8 mouse cellular contexts compared by ENCODE assay signal in genomic region chr19:46572951-46573937, GRCm38 (mm10). TPM values are rescaled to one million over a fixed set of nuclear protein-coding genes. Genes with fewer than 3 reads are reported as not detected.
DNase-seq lines count a peak whose midpoint lies in the region; ATAC-seq and TF ChIP-seq lines count a peak whose summit lies in the region.

Arl3 (minus strand) TSS chr19:46573198.
Sfxn2 (plus strand) TSS chr19:46573365.

- H3K27ac ChIP-seq in CH12.LX (ENCODE audit: insufficient read depth, low read depth) = no peak within 1 kb of the TSS
- H3K27ac ChIP-seq in forebrain, embryonic 11.5 days (ENCODE audit: low read depth, low read length) = peak within 1 kb of the TSS; percentile 70
- H3K27ac ChIP-seq in heart, embryonic 16.5 days (ENCODE audit: low read length) = peak within 1 kb of the TSS; percentile 79
- peak within 1 kb of the TSS; percentile 83 for H3K27ac ChIP-seq in liver, embryonic 15.5 days (replicated peaks)
- peak within 1 kb of the TSS; percentile 46; the same call in 1 of the 2 replicates for H3K27ac ChIP-seq in neural tube, embryonic 12.5 days

- dilution Hi-C loops in CH12.LX (cut with MboI; ENCODE audit: extremely low pct_ligation_motif_present, extremely low pct_unique_long_range_greater_than_20kb, low sequenced_read_pairs) = no loop called here

- no peak; the same call in 1 of the 2 replicates for TF ChIP-seq RAD21 in CH12.LX (IDR thresholded peaks at IDR 0.05; ENCODE audit: low read depth, low read length)

- TF ChIP-seq EP300 in CH12.LX (IDR thresholded peaks at IDR 0.05; ENCODE audit: low read length) = no peak

- H3K4me3 ChIP-seq in CH12.LX (replicated peaks in 1 of 3; ENCODE audit: low read depth in 2 of 3, low read length in 2 of 3, poor library complexity in 1 of 3) = peak within 1 kb of the TSS; percentile 79 to 89 (median 85)
- peak within 1 kb of the TSS; percentile 74 for H3K4me3 ChIP-seq in forebrain, embryonic 11.5 days (ENCODE audit: low read depth, low read length)
- peak within 1 kb of the TSS; percentile 91 for H3K4me3 ChIP-seq in heart, embryonic 16.5 days (ENCODE audit: low read length)
- H3K4me3 ChIP-seq in liver, embryonic 15.5 days (replicated peaks) = peak within 1 kb of the TSS; percentile 83
- peak within 1 kb of the TSS; percentile 73 for H3K4me3 ChIP-seq in neural tube, embryonic 12.5 days

- peaks cover 0 to 29% of the 10 kb centered on the region in 2 experiments; a peak in 3 of 4 replicates for H3K4me1 ChIP-seq in CH12.LX (ENCODE audit: control insufficient read depth in 1 of 2, insufficient read depth in 2 of 2)
- peaks cover 3% of the 10 kb centered on the region; the same call in 1 of the 2 replicates for H3K4me1 ChIP-seq in forebrain, embryonic 11.5 days (replicated peaks; ENCODE audit: control insufficient read depth, insufficient read depth, low read length)
- peaks cover 10% of the 10 kb centered on the region for H3K4me1 ChIP-seq in heart, embryonic 16.5 days (ENCODE audit: control insufficient read depth, insufficient read depth, low read length)
- H3K4me1 ChIP-seq in liver, embryonic 15.5 days (replicated peaks) = peaks cover 35% of the 10 kb centered on the region
- peaks cover 6% of the 10 kb centered on the region; the same call in 1 of the 2 replicates for H3K4me1 ChIP-seq in neural tube, embryonic 12.5 days

- H3K79me2 ChIP-seq in CH12.LX (replicated peaks; ENCODE audit: control insufficient read depth, extremely low read depth, insufficient read depth, poor library complexity, severe bottlenecking) = no peaks in the 10 kb centered on the region; the same call in 1 of the 2 replicates

- TF ChIP-seq CTCF in CH12.LX (conservative IDR thresholded peaks at IDR 0.05 in 1 of 2, IDR thresholded peaks at IDR 0.05 in 1 of 2; ENCODE audit: low read depth in 2 of 2, low read length in 2 of 2) = peak in 1 of 2 experiments; percentile 47; a peak in 2 of 4 replicates

- no peaks in the 10 kb centered on the region for H3K27me3 ChIP-seq in CH12.LX (replicated peaks)
- H3K27me3 ChIP-seq in forebrain, embryonic 11.5 days (ENCODE audit: control insufficient read depth, insufficient read depth, low read length) = no peaks in the 10 kb centered on the region
- H3K27me3 ChIP-seq in heart, embryonic 16.5 days (ENCODE audit: control insufficient read depth, insufficient read depth, low read length) = no peaks in the 10 kb centered on the region
- no peaks in the 10 kb centered on the region for H3K27me3 ChIP-seq in liver, embryonic 15.5 days
- no peaks in the 10 kb centered on the region for H3K27me3 ChIP-seq in neural tube, embryonic 12.5 days (replicated peaks)

- H3K36me3 ChIP-seq in CH12.LX (replicated peaks in 1 of 2; ENCODE audit: control insufficient read depth in 1 of 2, insufficient read depth in 1 of 2, low read length in 1 of 2) = peaks cover 0 to 1% of the 10 kb centered on the region in 2 experiments
- no peaks in the 10 kb centered on the region for H3K36me3 ChIP-seq in forebrain, embryonic 11.5 days (ENCODE audit: control insufficient read depth, insufficient read depth, low read length)
- no peaks in the 10 kb centered on the region for H3K36me3 ChIP-seq in heart, embryonic 16.5 days (ENCODE audit: control insufficient read depth, insufficient read depth)
- no peaks in the 10 kb centered on the region for H3K36me3 ChIP-seq in liver, embryonic 15.5 days (replicated peaks)
- H3K36me3 ChIP-seq in neural tube, embryonic 12.5 days = no peaks in the 10 kb centered on the region

- peak; percentile 88 for TF ChIP-seq POLR2A in CH12.LX (IDR thresholded peaks at IDR 0.05; ENCODE audit: low read depth, low read length)

- peak; percentile 98 for ATAC-seq in forebrain, embryonic 11.5 days (replicated peaks; ENCODE audit: low FRiP score)
- ATAC-seq in heart, embryonic 16.5 days (replicated peaks; ENCODE audit: extremely low read depth, insufficient read depth, low FRiP score) = peak; percentile 97
- peak; percentile 93 for ATAC-seq in liver, embryonic 15.5 days (ENCODE audit: insufficient read depth)
- ATAC-seq in neural tube, embryonic 12.5 days (ENCODE audit: low FRiP score, low read depth) = peak; percentile 97

- in situ Hi-C loops in CH12.LX (cut with MboI; ENCODE audit: low pct_ligation_motif_present, low pct_unique_long_range_greater_than_20kb, low sequenced_read_pairs) = no loop called here

- peak; percentile 96 for DNase-seq in CH12.LX (ENCODE audit: extremely low read depth)
- DNase-seq in c-Kit-positive CD71-positive TER-119-negative erythroid progenitor cells, embryonic 14.5 days (ENCODE audit: low read depth) = peak; percentile 93
- peak; percentile 99 for DNase-seq in forebrain, embryonic 11.5 days (ENCODE audit: low spot score)
- DNase-seq in kidney, postnatal 36 days = peak; percentile 96 to 98
- peak; percentile 95 for DNase-seq in telencephalon, adult 2 months (ENCODE audit: low read depth, low spot score)

- H3K9ac ChIP-seq in CH12.LX (ENCODE audit: insufficient read depth, low read depth) = peak within 1 kb of the TSS; percentile 68
- peak within 1 kb of the TSS; percentile 84 for H3K9ac ChIP-seq in forebrain, embryonic 11.5 days (ENCODE audit: low read length)
- peak within 1 kb of the TSS; percentile 82 for H3K9ac ChIP-seq in heart, embryonic 16.5 days (ENCODE audit: low read length)
- peak within 1 kb of the TSS; percentile 78 for H3K9ac ChIP-seq in liver, embryonic 15.5 days
- H3K9ac ChIP-seq in neural tube, embryonic 12.5 days = peak within 1 kb of the TSS; percentile 72

- no peaks in the 10 kb centered on the region for H3K9me3 ChIP-seq in CH12.LX (replicated peaks; ENCODE audit: low read length)
- no peaks in the 10 kb centered on the region for H3K9me3 ChIP-seq in forebrain, embryonic 11.5 days (ENCODE audit: control insufficient read depth, low read length)
- H3K9me3 ChIP-seq in heart, embryonic 16.5 days (replicated peaks; ENCODE audit: control insufficient read depth, low read length) = no peaks in the 10 kb centered on the region
- no peaks in the 10 kb centered on the region for H3K9me3 ChIP-seq in liver, embryonic 15.5 days (replicated peaks)
- no peaks in the 10 kb centered on the region for H3K9me3 ChIP-seq in neural tube, embryonic 12.5 days

- H3K4me2 ChIP-seq in CH12.LX (ENCODE audit: insufficient read depth, low read depth, poor library complexity, severe bottlenecking) = peak within 1 kb of the TSS; percentile 86
- H3K4me2 ChIP-seq in forebrain, embryonic 11.5 days (ENCODE audit: low read depth, low read length, severe bottlenecking) = peak within 1 kb of the TSS; percentile 87
- peak within 1 kb of the TSS; percentile 83 for H3K4me2 ChIP-seq in heart, embryonic 16.5 days (ENCODE audit: low read depth, low read length)
- peak within 1 kb of the TSS; percentile 100 for H3K4me2 ChIP-seq in liver, embryonic 15.5 days
- H3K4me2 ChIP-seq in neural tube, embryonic 12.5 days (replicated peaks) = peak within 1 kb of the TSS; percentile 76

- 1% methylated on average over 66 of the region's 67 CpGs for WGBS in forebrain, embryonic 11.5 days
- under 1% methylated on average over 65 of the region's 67 CpGs for WGBS in heart, embryonic 16.5 days
- whole genome bisulfite sequencing in liver, embryonic 15.5 days (ENCODE audit: insufficient replicate concordance) = under 1% methylated on average over 67 of the region's 67 CpGs
- 1% methylated on average over 67 of the region's 67 CpGs for WGBS in neural tube, embryonic 12.5 days

TF ChIP-seq in CH12.LX, 34 proteins besides CTCF, POLR2A, EP300 and RAD21 (continues in another document):
- no peak for TF ChIP-seq CHD1 (IDR thresholded peaks at IDR 0.05; ENCODE audit: low read depth, low read length)
- TF ChIP-seq MEF2A (IDR thresholded peaks at IDR 0.05; ENCODE audit: borderline replicate concordance, low read depth, low read length) = no peak; the same call in 1 of the 2 replicates
- no peak for TF ChIP-seq ZNF384 (IDR thresholded peaks at IDR 0.05; ENCODE audit: low read depth, low read length)
- peak; percentile 82 for TF ChIP-seq MAX (IDR thresholded peaks at IDR 0.05; ENCODE audit: low read length)
- TF ChIP-seq IRF4 (IDR thresholded peaks at IDR 0.05; ENCODE audit: low read depth, low read length) = peak; percentile 43; the same call in 1 of the 2 replicates
- TF ChIP-seq MXI1 (IDR thresholded peaks at IDR 0.05; ENCODE audit: low read depth, low read length) = peak; percentile 84
- TF ChIP-seq ZKSCAN1 (IDR thresholded peaks at IDR 0.05; ENCODE audit: borderline replicate concordance, low read depth, low read length) = no peak
- TF ChIP-seq KAT2A (IDR thresholded peaks at IDR 0.05; ENCODE audit: insufficient replicate concordance, low read length) = no peak
- no peak for TF ChIP-seq RCOR1 (conservative IDR thresholded peaks at IDR 0.05; ENCODE audit: low read depth, low read length)
- peak; percentile 85 for TF ChIP-seq NRF1 (IDR thresholded peaks at IDR 0.05; ENCODE audit: low read depth, low read length)
- peak; percentile 25; the same call in 1 of the 2 replicates for TF ChIP-seq ETS1 (conservative IDR thresholded peaks at IDR 0.05; ENCODE audit: low read depth, low read length)
- no peak for TF ChIP-seq JUND (conservative IDR thresholded peaks at IDR 0.05; ENCODE audit: low read depth, low read length)
- no peak for TF ChIP-seq ELF1 (IDR thresholded peaks at IDR 0.05; ENCODE audit: low read depth, low read length)
- peak; percentile 74 for TF ChIP-seq NELFE (IDR thresholded peaks at IDR 0.05; ENCODE audit: low read depth, low read length)
- TF ChIP-seq MAZ (IDR thresholded peaks at IDR 0.05; ENCODE audit: low read depth, low read length) = peak; percentile 91
- no peak for TF ChIP-seq POLR2AphosphoS2 (IDR thresholded peaks at IDR 0.05; ENCODE audit: low read depth, low read length)

RNA-seq across cellular contexts. Expression of gene Arl3, which starts in this region (rescaled TPM):
- total RNA-seq in CH12.LX (2012; rRNA removed) (38.4 and 46.5 TPM in 2 replicates), CH12.LX (2014; rRNA removed) (23.7 and 24.1 TPM in 2 replicates)
- polyA plus RNA-seq in CH12.LX (2012; ENCODE audit: insufficient read length, low read depth) = 40.4 and 45.3 TPM in 2 replicates
- polyA plus RNA-seq in forebrain, embryonic 11.5 days (2014; fragmentation: Nextera tagmentation; extraction: Ambion mirVana) = 152 and 154 TPM in 2 replicates
- 95.6 and 101 TPM in 2 replicates for polyA plus RNA-seq in heart, embryonic 16.5 days (2015; fragmentation: Nextera tagmentation; extraction: Ambion mirVana)
- 22.9 and 25.4 TPM in 2 replicates for polyA plus RNA-seq in liver, embryonic 15.5 days (2015; fragmentation: Nextera tagmentation; extraction: Ambion mirVana)
- polyA plus RNA-seq in neural tube, embryonic 12.5 days (2016; fragmentation: Nextera tagmentation; extraction: Ambion mirVana) = 190 and 194 TPM in 2 replicates

RNA-seq across cellular contexts. Expression of gene Sfxn2, which starts in this region (rescaled TPM):
- total RNA-seq in CH12.LX (2012; rRNA removed) (8.5 and 9.4 TPM in 2 replicates), CH12.LX (2014; rRNA removed) (5.9 and 6.8 TPM in 2 replicates)
- 11.1 and 11.8 TPM in 2 replicates for polyA plus RNA-seq in CH12.LX (2012; ENCODE audit: insufficient read length, low read depth)
- 10.9 and 14.6 TPM in 2 replicates for polyA plus RNA-seq in forebrain, embryonic 11.5 days (2014; fragmentation: Nextera tagmentation; extraction: Ambion mirVana)
- polyA plus RNA-seq in heart, embryonic 16.5 days (2015; fragmentation: Nextera tagmentation; extraction: Ambion mirVana) = 10.0 and 11.4 TPM in 2 replicates
- 28.6 and 33.4 TPM in 2 replicates for polyA plus RNA-seq in liver, embryonic 15.5 days (2015; fragmentation: Nextera tagmentation; extraction: Ambion mirVana)
- polyA plus RNA-seq in neural tube, embryonic 12.5 days (2016; fragmentation: Nextera tagmentation; extraction: Ambion mirVana) = 11.4 and 12.2 TPM in 2 replicates
